ENCODE assay signal across 22 mouse cellular contexts in genomic region chr11:103449721-103450120, GRCm38 (mm10). TPM values are rescaled to one million over a fixed set of nuclear protein-coding genes. Genes with fewer than 3 reads are reported as not detected.
DNase-seq lines count a peak whose midpoint lies in the region; TF ChIP-seq lines count a peak whose summit lies in the region.
"Not testable (repeated sequence)": the region's sequence is repeated elsewhere in the genome, so short reads cannot be mapped to it uniquely, and the experiment has no call there.
"Had no signal": no experiment of that assay in that cellular context is flagged by ENCODE, and none has a peak within 500 bp of the region (broad histone marks: within the 10 kb centered on the region; RNA-seq: fewer than 3 reads in every experiment).

No protein-coding gene starts in this region.

- TF ChIP-seq EP300 in ES-Bruce4 (IDR thresholded peaks at IDR 0.05; ENCODE audit: insufficient read depth, low read depth, low read length): 0 out of 2 replicates have a peak, but pooled peaks have one; percentile 43

- not testable (repeated sequence) for TF ChIP-seq POLR2A in ES-Bruce4 (IDR thresholded peaks at IDR 0.05; ENCODE audit: insufficient read depth, low read length)

- not testable (repeated sequence) for H3K4me1 ChIP-seq in ES-Bruce4 (ENCODE audit: control insufficient read depth, insufficient read depth, low read length); ES-E14 (ENCODE audit: control insufficient read depth in 2 of 2, insufficient read depth in 2 of 2, low read length in 2 of 2, poor library complexity in 1 of 2)

- peaks cover 19% of the 10 kb centered on the region for H3K9me3 ChIP-seq in ES-Bruce4 (replicated peaks; ENCODE audit: control insufficient read depth, insufficient read depth, low read length, poor library complexity, severe bottlenecking)
- not testable (repeated sequence) for H3K9me3 ChIP-seq in ES-E14 (ENCODE audit: control insufficient read depth, insufficient read depth, low read depth, low read length)

- in situ Hi-C loops in ES-E14 (cut with MboI; ENCODE audit: low sequenced_read_pairs in 2 of 2, unreplicated experiment in 2 of 2): not testable (repeated sequence)

- H3K4me3 ChIP-seq in ES-Bruce4 (ENCODE audit: low read depth, low read length); ES-E14 (ENCODE audit: insufficient read depth in 1 of 2, low read depth in 1 of 2, low read length in 2 of 2, poor library complexity in 1 of 2, severe bottlenecking in 1 of 2): not testable (repeated sequence)

- not testable (repeated sequence) for H3K36me3 ChIP-seq in ES-Bruce4 (ENCODE audit: control insufficient read depth, insufficient read depth, low read length, poor library complexity, severe bottlenecking); ES-E14 (ENCODE audit: control insufficient read depth, insufficient read depth, low read length, poor library complexity, severe bottlenecking)

- not testable (repeated sequence) for H3K9ac ChIP-seq in ES-Bruce4 (ENCODE audit: low read depth, poor library complexity, severe bottlenecking); ES-E14 (ENCODE audit: insufficient read depth, low read depth, low read length, poor library complexity, severe bottlenecking)

- DNase-seq in ES-CJ7 (ENCODE audit: low read depth, low spot score): peak; percentile 74
- not testable (repeated sequence) for DNase-seq in ES-E14 (ENCODE audit: low read depth, low spot score)
- DNase-seq in R1 (ENCODE audit: low read depth, low spot score): peak; percentile 94
- peak; percentile 54 for DNase-seq in WW6 (ENCODE audit: low read depth, low spot score)
- DNase-seq in ZHBTc4 (ENCODE audit: low read depth, low spot score): peak; percentile 90

- H3K27me3 ChIP-seq in ES-Bruce4 (ENCODE audit: control insufficient read depth, insufficient read depth, low read length, poor library complexity, severe bottlenecking): not testable (repeated sequence)

- H3K27ac ChIP-seq in ES-Bruce4 (ENCODE audit: insufficient read depth, low read length): peak overlapping the region; percentile 56
- H3K27ac ChIP-seq in ES-E14 (ENCODE audit: insufficient read depth, low read depth, low read length, poor library complexity, severe bottlenecking): peak overlapping the region; percentile 85; the same call in 1 of the 2 replicates

- TF ChIP-seq CTCF in ES-Bruce4 (IDR thresholded peaks at IDR 0.05; ENCODE audit: low read depth, low read length): not testable (repeated sequence)

RNA-seq across cellular contexts. Expression of gene Plekhm1, which starts 37.2 kb away (rescaled TPM):
- polyA plus RNA-seq in ES-Bruce4 (2011; ENCODE audit: insufficient read depth, insufficient read length, low read depth, missing spikeins): 20.8 and 22.0 TPM in 2 replicates
- total RNA-seq in ES-E14 (2012; rRNA removed): 11.7 and 12.3 TPM in 2 replicates

RNA-seq across cellular contexts. Expression of gene Lrrc37a, which starts 54.7 kb away (rescaled TPM):
- polyA plus RNA-seq in ES-Bruce4 (2011; ENCODE audit: insufficient read depth, insufficient read length, low read depth, missing spikeins): not detected in 2 replicates
- not detected in 2 replicates for total RNA-seq in ES-E14 (2012; rRNA removed)
- total RNA-seq: adrenal gland, adult 18-20 months; adrenal gland, adult 2 months; adrenal gland, adult 8-10 months; adrenal gland, postnatal 10 days; adrenal gland, postnatal 14 days; adrenal gland, postnatal 25 days; adrenal gland, postnatal 36 days; adrenal gland, postnatal 4 days; CH12.LX; MEL had no signal
- polyA plus RNA-seq: activated CD4-positive, CD25-positive, alpha-beta regulatory T cell, adult 4 months; adrenal gland, adult 2 months; brain, embryonic 14.5 days; C2C12; cerebellum, adult 2 months; G1E; Patski had no signal
